Mouse (Mus musculus): Measurements from ENCODE around the gene Tmem107. TPM values are rescaled to one million over a fixed set of nuclear protein-coding genes. Genes with fewer than 3 reads are reported as not detected.
"Not testable (repeated sequence)": the region's sequence is repeated elsewhere in the genome, so short reads cannot be mapped to it uniquely, and the experiment has no call there.

The Tmem107 gene
- polyA plus RNA-seq, 1 experiment from 2014 or later, result 45.1 TPM

GRCm38 (mm10) chr11:69090367-69090766 is 19.8 kb downstream of the Tmem107 start:
- Histone ChIP-seq H3K9ac (replicated peaks) (peak overlapping the region; percentile 31; the same call in 1 of the 2 replicates), H3K4me2 (replicated peaks) (no peak overlapping the region), H3K27me3 (no peaks in the 10 kb centered on the region), H3K4me1 (peaks cover 41% of the 10 kb centered on the region), H3K27ac (replicated peaks) (no peak overlapping the region), H3K36me3 (peaks cover 29% of the 10 kb centered on the region), H3K4me3 (no peak overlapping the region), H3K9me3 (no peaks in the 10 kb centered on the region)
- 69% methylated on average over 6 of the region's 6 CpGs for WGBS
- ATAC-seq (ENCODE audit: low FRiP score, low read depth), result no peak

- H3K9me3 ChIP-seq, result no peaks in the 10 kb centered on the region
- H3K4me3 ChIP-seq, result no peak overlapping the region
- 58% methylated on average over 7 of the region's 7 CpGs for WGBS
- no peak overlapping the region for H3K9ac ChIP-seq (replicated peaks)
- H3K4me2 ChIP-seq (replicated peaks), result no peak overlapping the region
- peaks cover 53% of the 10 kb centered on the region for H3K4me1 ChIP-seq
- no peak overlapping the region for H3K27ac ChIP-seq (replicated peaks)
- H3K36me3 ChIP-seq, result peaks cover 29% of the 10 kb centered on the region
- H3K27me3 ChIP-seq, result peaks cover 6% of the 10 kb centered on the region
- ATAC-seq (ENCODE audit: low FRiP score, low read depth), result no peak
Observed at GRCm38 (mm10) chr11:69091566-69092385, 21.2 kb downstream of the Tmem107 start.

GRCm38 (mm10) chr11:69092386-69092751 is 21.8 kb downstream of the Tmem107 start:
- Histone ChIP-seq H3K9ac (replicated peaks) (no peak overlapping the region), H3K36me3 (peaks cover 29% of the 10 kb centered on the region), H3K27ac (replicated peaks) (no peak overlapping the region), H3K4me3 (no peak overlapping the region), H3K4me1 (peaks cover 59% of the 10 kb centered on the region), H3K27me3 (peaks cover 6% of the 10 kb centered on the region), H3K4me2 (replicated peaks) (no peak overlapping the region), H3K9me3 (no peaks in the 10 kb centered on the region)
- ATAC-seq (ENCODE audit: low FRiP score, low read depth), result no peak
- WGBS, result 9% methylated on average over 3 of the region's 3 CpGs

GRCm38 (mm10) chr11:69092871-69093270 is 22.3 kb downstream of the Tmem107 start:
- WGBS, result 80% methylated on average over 4 of the region's 4 CpGs

GRCm38 (mm10) chr11:69093856-69094255 is 23.2 kb downstream of the Tmem107 start:
- WGBS, result 91% methylated on average over 7 of the region's 7 CpGs
- not testable (repeated sequence) for H3K9me3 ChIP-seq; H3K4me3 ChIP-seq; H3K27me3 ChIP-seq; H3K27ac ChIP-seq (replicated peaks); ATAC-seq (ENCODE audit: low FRiP score, low read depth); H3K4me2 ChIP-seq (replicated peaks); H3K9ac ChIP-seq (replicated peaks)
- H3K36me3 ChIP-seq, result peaks cover 29% of the 10 kb centered on the region
- peaks cover 70% of the 10 kb centered on the region for H3K4me1 ChIP-seq

More at GRCm38 (mm10) chr11:69092871-69093270, 22.3 kb downstream of the Tmem107 start:
- no peaks in the 10 kb centered on the region for H3K9me3 ChIP-seq
- no peak overlapping the region for H3K4me3 ChIP-seq
- H3K4me2 ChIP-seq (replicated peaks), result no peak overlapping the region
- peaks cover 29% of the 10 kb centered on the region for H3K36me3 ChIP-seq
- ATAC-seq (ENCODE audit: low FRiP score, low read depth), result no peak
- H3K27me3 ChIP-seq, result peaks cover 6% of the 10 kb centered on the region
- H3K4me1 ChIP-seq, result peaks cover 61% of the 10 kb centered on the region
- no peak overlapping the region for H3K9ac ChIP-seq (replicated peaks)
- H3K27ac ChIP-seq (replicated peaks), result no peak overlapping the region

- Histone ChIP-seq H3K4me3 (peak within 1 kb of the TSS; percentile 48), H3K27ac (replicated peaks) (peak within 1 kb of the TSS; percentile 63), H3K4me1 (peaks cover 69% of the 10 kb centered on the region), H3K27me3 (peaks cover 6% of the 10 kb centered on the region), H3K9me3 (no peaks in the 10 kb centered on the region), H3K36me3 (peaks cover 26% of the 10 kb centered on the region), H3K4me2 (replicated peaks) (peak within 1 kb of the TSS; percentile 89), H3K9ac (replicated peaks) (peak within 1 kb of the TSS; percentile 56)
- ATAC-seq (ENCODE audit: low FRiP score, low read depth), result peak; percentile 90
- under 1% methylated on average over 37 of the region's 37 CpGs for WGBS
Observed at GRCm38 (mm10) chr11:69094697-69095429, 24.3 kb downstream of the Tmem107 start, which contains the start of gene Per1. Gene Per1, plus strand, starts transcription at chr11:69095217.

GRCm38 (mm10) chr11:69095511-69096231 is 25.1 kb downstream of the Tmem107 start:
- no peaks in the 10 kb centered on the region for H3K9me3 ChIP-seq
- 3% methylated on average over 27 of the region's 27 CpGs for WGBS
- H3K27ac ChIP-seq (replicated peaks), result peak overlapping the region; percentile 49; the same call in 1 of the 2 replicates
- peaks cover 6% of the 10 kb centered on the region for H3K27me3 ChIP-seq
- peak overlapping the region; percentile 89 for H3K4me2 ChIP-seq (replicated peaks)
- peaks cover 69% of the 10 kb centered on the region for H3K4me1 ChIP-seq
- H3K9ac ChIP-seq (replicated peaks), result peak overlapping the region; percentile 56
- H3K4me3 ChIP-seq, result peak overlapping the region; percentile 48
- no peak for ATAC-seq (ENCODE audit: low FRiP score, low read depth)
- peaks cover 18% of the 10 kb centered on the region for H3K36me3 ChIP-seq

GRCm38 (mm10) chr11:69096360-69096986 is 25.9 kb downstream of the Tmem107 start:
- no peaks in the 10 kb centered on the region for H3K9me3 ChIP-seq
- H3K4me1 ChIP-seq, result peaks cover 65% of the 10 kb centered on the region
- peak overlapping the region; percentile 81; the same call in 1 of the 2 replicates for H3K27ac ChIP-seq (replicated peaks)
- no peak for ATAC-seq (ENCODE audit: low FRiP score, low read depth)
- H3K27me3 ChIP-seq, result peaks cover 6% of the 10 kb centered on the region
- peak overlapping the region; percentile 31 for H3K4me3 ChIP-seq
- peak overlapping the region; percentile 92 for H3K4me2 ChIP-seq (replicated peaks)
- H3K9ac ChIP-seq (replicated peaks), result peak overlapping the region; percentile 38
- peaks cover 18% of the 10 kb centered on the region for H3K36me3 ChIP-seq
- WGBS, result 16% methylated on average over 9 of the region's 9 CpGs

- WGBS, result 3% methylated on average over 28 of the region's 29 CpGs
- Histone ChIP-seq H3K36me3 (peaks cover 20% of the 10 kb centered on the region), H3K4me1 (peaks cover 60% of the 10 kb centered on the region), H3K9me3 (no peaks in the 10 kb centered on the region), H3K27me3 (peaks cover 6% of the 10 kb centered on the region), H3K9ac (replicated peaks) (peak overlapping the region; percentile 38), H3K27ac (replicated peaks) (peak overlapping the region; percentile 81), H3K4me2 (replicated peaks) (peak overlapping the region; percentile 92), H3K4me3 (peak overlapping the region; percentile 31)
- no peak for ATAC-seq (ENCODE audit: low FRiP score, low read depth)
Observed at GRCm38 (mm10) chr11:69096987-69097900, 26.6 kb downstream of the Tmem107 start.

GRCm38 (mm10) chr11:69098039-69098761 is 27.6 kb downstream of the Tmem107 start:
- H3K36me3 ChIP-seq, result peaks cover 25% of the 10 kb centered on the region
- peak overlapping the region; percentile 81 for H3K27ac ChIP-seq (replicated peaks)
- 27% methylated on average over 8 of the region's 8 CpGs for WGBS
- peak overlapping the region; percentile 38; the same call in 1 of the 2 replicates for H3K9ac ChIP-seq (replicated peaks)
- ATAC-seq (ENCODE audit: low FRiP score, low read depth), result no peak
- peaks cover 6% of the 10 kb centered on the region for H3K27me3 ChIP-seq
- peak overlapping the region; percentile 92 for H3K4me2 ChIP-seq (replicated peaks)
- H3K9me3 ChIP-seq, result no peaks in the 10 kb centered on the region
- peak overlapping the region; percentile 58 for H3K4me3 ChIP-seq
- H3K4me1 ChIP-seq, result peaks cover 60% of the 10 kb centered on the region
